Mouse (Mus musculus): Measurements from ENCODE around the gene Pls1.

DNA sequence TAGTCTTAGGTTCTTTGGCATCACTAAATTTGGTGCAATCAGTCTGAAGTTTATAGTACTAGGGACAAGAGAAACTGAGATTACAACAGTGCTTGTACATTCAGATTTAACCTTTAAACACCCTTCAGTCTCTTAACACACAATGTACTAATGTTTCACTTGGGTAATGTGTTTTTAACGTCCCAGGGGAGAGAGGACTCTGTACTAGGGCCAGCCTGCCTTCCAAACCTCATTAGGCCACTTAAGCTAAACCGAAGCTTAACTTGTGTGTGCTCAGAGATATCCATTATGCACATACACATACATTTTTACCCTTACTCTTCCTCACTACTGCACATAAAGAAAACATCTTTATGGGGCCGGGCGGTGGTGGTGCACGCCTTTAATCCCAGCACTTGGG lies 97.8 kb downstream of the Pls1 start:
- TF ChIP-seq CTCF (IDR thresholded peaks at IDR 0.05; ENCODE audit: low read depth), result no peak
- TF ChIP-seq EP300 (IDR thresholded peaks at IDR 0.05; ENCODE audit: low read depth), result no peak
